Mouse (Mus musculus) CD4-positive, CD25-positive, alpha-beta regulatory T cell, adult 4 months (primary cell): ENCODE measurements at regions not wholly inside any gene's neighbourhood (a gene's known extent, or its start where the extent isn't known, plus 50 kb on each side); places are given as distances from the start of the nearest gene placed in this dataset.

Experiments
- ATAC-seq: one replicate; pipeline ENCODE4 v1.8.0; 2017

GRCm38 (mm10) chr16:24090981-24091380 lies 102.3 kb upstream of the Bcl6 start:
- ATAC-seq, result no peak

GRCm38 (mm10) chr16:24089840-24090762 lies 101.4 kb upstream of the Bcl6 start:
- no peak for ATAC-seq

- no peak for ATAC-seq
These were observed 95.3 kb upstream of the Bcl6 start for GRCm38 (mm10) chr16:24083966-24084365.

- ATAC-seq, result no peak
These were observed 91.8 kb upstream of the Bcl6 start for GRCm38 (mm10) chr16:24080471-24080870.

GRCm38 (mm10) chr16:24078622-24079021 lies 90.0 kb upstream of the Bcl6 start:
- no peak for ATAC-seq

- ATAC-seq, result no peak
These were observed 88.8 kb upstream of the Bcl6 start for GRCm38 (mm10) chr16:24077428-24077827.

- no peak for ATAC-seq
These were observed 88.1 kb upstream of the Bcl6 start for GRCm38 (mm10) chr16:24076799-24077136.

DNA sequence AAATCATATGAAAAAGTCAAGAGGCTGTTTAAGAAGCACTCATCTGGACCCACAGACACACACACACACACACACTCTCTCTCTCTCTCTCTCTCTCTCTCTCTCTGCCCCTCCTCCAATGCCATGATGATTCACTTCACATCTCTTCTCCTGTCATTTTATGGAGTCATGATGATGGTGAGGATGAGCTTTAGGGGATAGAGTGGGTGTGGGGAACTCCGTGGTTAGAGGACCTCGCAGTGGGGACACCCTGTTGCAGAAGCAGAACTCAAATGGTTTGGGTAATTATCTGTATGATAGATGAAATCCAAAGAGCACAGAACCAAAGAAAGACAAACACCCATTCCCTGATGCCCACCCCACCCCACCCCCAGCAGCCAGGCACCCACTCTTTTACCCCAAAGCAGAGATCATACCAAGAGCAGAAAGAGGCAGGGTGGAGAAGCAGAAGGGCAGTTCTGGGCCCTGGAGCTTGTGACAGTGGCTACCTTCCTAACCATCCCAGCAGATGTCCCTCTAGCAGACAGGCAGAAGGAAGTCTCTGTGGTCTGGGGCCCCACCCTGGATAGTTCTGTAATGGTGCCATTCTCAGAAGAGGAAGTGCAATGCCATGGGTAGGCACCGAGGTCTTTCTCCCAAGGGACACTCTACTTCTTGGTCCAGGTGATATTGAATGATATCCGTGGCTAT lies 87.6 kb upstream of the Bcl6 start:
- no peak for ATAC-seq

DNA sequence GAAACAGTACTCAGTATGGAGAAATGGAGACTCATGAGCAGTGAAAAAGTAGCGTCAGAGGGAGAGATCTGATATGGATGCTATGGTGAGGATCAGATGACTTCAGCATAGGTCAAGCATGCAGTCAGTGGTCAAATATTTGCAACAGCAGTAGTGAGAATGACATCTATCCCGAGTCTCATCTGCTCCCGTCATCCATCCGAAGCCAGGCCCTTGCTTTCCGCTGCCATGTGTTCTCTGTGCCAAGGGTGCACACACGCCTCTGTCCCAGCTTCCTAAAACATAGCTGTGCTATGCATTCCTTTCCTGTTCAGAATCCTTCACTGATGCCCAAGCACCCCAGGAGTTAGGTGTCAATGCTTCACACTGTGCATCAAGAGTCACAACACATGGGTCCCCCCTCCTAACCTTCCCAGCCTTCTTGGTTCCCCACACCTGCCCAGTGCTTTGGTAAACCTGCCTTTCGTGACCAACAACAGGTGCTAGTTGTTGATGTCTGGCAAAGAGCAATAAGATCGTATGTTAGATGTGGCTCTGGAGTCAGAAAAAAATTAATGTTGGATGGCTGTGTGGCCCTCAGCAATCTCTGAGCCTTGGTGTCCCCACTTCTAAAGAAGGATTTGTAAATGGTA lies 85.1 kb upstream of the Bcl6 start:
- no peak for ATAC-seq

GRCm38 (mm10) chr16:24073065-24073464 lies 84.4 kb upstream of the Bcl6 start:
- ATAC-seq, result no peak

GRCm38 (mm10) chr16:24069411-24069810 lies 80.8 kb upstream of the Bcl6 start:
- no peak for ATAC-seq

GRCm38 (mm10) chr16:24068250-24068813 lies 79.7 kb upstream of the Bcl6 start:
- no peak for ATAC-seq

DNA sequence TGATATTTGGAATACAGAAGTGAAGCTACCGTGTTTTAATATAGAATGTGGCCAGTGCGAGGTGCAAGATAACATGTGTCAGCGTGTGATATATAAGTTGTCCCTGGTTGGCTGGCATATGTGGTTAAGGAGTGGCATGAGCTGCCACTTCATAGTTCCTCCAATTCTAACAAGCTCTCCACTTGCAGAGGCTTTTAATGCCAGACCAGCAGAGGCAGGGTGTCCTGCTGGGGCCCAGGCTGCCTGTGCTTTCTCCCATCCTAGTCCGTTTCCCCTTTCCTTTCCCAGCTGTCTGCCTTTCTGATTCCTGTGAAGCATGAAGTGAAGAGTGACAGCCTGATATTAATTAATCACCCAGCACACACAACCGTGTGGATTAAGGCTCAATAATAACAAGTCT lies 73.7 kb upstream of the Bcl6 start:
- no peak for ATAC-seq

DNA sequence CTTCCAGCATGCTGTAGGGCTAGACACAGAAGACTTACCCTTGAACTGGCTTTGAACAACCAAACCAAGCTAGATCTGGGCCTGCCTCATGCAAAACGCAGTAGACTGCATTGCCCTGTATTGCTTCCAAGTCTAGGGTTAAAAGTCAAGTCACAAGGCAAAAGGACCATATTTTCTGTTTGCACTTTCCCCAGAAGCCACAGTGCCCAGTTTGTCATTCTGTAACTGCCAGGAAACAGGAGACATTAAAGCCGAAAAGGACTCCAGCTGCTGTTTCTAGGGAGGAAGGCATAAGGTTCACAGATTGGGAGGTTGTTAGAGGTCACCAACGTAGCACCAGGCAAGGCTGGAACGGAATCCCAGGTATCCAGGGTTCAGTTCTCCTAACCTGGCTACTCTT lies 72.8 kb upstream of the Bcl6 start:
- no peak for ATAC-seq

GRCm38 (mm10) chr16:24059090-24059600 lies 70.5 kb upstream of the Bcl6 start:
- no peak for ATAC-seq

- ATAC-seq, result no peak
These were observed 68.4 kb upstream of the Bcl6 start for GRCm38 (mm10) chr16:24056885-24057531.

- no peak for ATAC-seq
These were observed 67.7 kb upstream of the Bcl6 start for GRCm38 (mm10) chr16:24056123-24056884.

DNA sequence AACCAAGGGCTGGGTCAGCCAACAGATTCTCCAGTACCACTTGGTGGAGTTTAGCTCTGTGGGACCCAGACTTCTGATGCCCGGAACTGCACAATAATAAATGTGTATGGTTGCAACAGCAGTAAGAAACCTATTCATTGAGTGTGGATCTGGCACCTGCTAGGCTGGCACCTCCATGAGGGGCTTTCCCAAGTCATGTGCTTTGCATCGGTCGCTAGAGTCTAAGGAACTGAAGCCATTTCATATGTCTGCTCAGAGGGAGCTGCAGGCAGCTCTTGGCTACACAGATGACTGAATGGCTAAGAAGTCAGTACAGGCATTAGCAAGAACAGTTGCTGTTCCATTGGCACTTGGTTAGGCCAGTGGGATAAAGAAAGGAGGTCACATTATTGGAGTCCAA lies 65.6 kb upstream of the Bcl6 start:
- ATAC-seq, result no peak

- ATAC-seq, result no peak
These were observed 64.8 kb upstream of the Bcl6 start for GRCm38 (mm10) chr16:24053403-24053802.

- ATAC-seq, result peak; percentile 75
These were observed 62.4 kb upstream of the Bcl6 start for GRCm38 (mm10) chr16:24050856-24051640.

GRCm38 (mm10) chr16:24043779-24044178 lies 55.1 kb upstream of the Bcl6 start:
- no peak for ATAC-seq
